8 mouse cellular contexts compared by ENCODE assay signal in genomic region chr19:27216767-27217403, GRCm38 (mm10). TPM values are rescaled to one million over a fixed set of nuclear protein-coding genes. Genes with fewer than 3 reads are reported as not detected.
A peak's percentile ranks its signal among the peaks of the same experiment; 100 is the strongest.
DNase-seq lines count a peak whose midpoint lies in the region; ATAC-seq lines count a peak whose summit lies in the region.

No protein-coding gene starts in this region.

- H3K27ac ChIP-seq in hindbrain, embryonic 13.5 days, result peak overlapping the region; percentile 96

- no peaks in the 10 kb centered on the region for H3K36me3 ChIP-seq in hindbrain, embryonic 13.5 days

- peak overlapping the region; percentile 93 for H3K9ac ChIP-seq in hindbrain, embryonic 13.5 days

- peak; percentile 70 to 88 for DNase-seq in adrenal gland, adult (ENCODE audit: inconsistent age in 2 of 2, low spot score in 1 of 2)
- peak; percentile 72 to 79 for DNase-seq in cerebellum, postnatal 36 days
- peak; percentile 66 to 76 for DNase-seq in frontal cortex, postnatal 36 days (ENCODE audit: low spot score in 2 of 2)
- peak; percentile 50 for DNase-seq in left cerebral cortex, adult 11 months (ENCODE audit: low spot score)
- DNase-seq in lung, postnatal 10 days, result peak; percentile 63
- DNase-seq in right cerebral cortex, adult 18-20 months, result peak; percentile 77
- no peak for DNase-seq in spleen, adult 18-20 months

- peaks cover 9% of the 10 kb centered on the region; the same call in 1 of the 2 replicates for H3K27me3 ChIP-seq in hindbrain, embryonic 13.5 days

- WGBS in hindbrain, embryonic 13.5 days, result under 1% methylated on average over 44 of the region's 62 CpGs

- peak overlapping the region; percentile 97 for H3K4me2 ChIP-seq in hindbrain, embryonic 13.5 days

- peaks cover 31% of the 10 kb centered on the region for H3K4me1 ChIP-seq in hindbrain, embryonic 13.5 days (replicated peaks)

- peak; percentile 84 for ATAC-seq in hindbrain, embryonic 13.5 days (ENCODE audit: low FRiP score)

- no peaks in the 10 kb centered on the region for H3K9me3 ChIP-seq in hindbrain, embryonic 13.5 days

- H3K4me3 ChIP-seq in hindbrain, embryonic 13.5 days, result peak overlapping the region; percentile 83

RNA-seq across cellular contexts. Expression of gene Vldlr, which starts 0.6 kb away (rescaled TPM):
- polyA plus RNA-seq in hindbrain, embryonic 13.5 days (2015; fragmentation: Nextera tagmentation; extraction: Ambion mirVana), result 20.2 and 23.7 TPM in 2 replicates

Comparison
In these comparisons a context has a peak if more than half of its experiments do, and no peak if none do; other contexts are left out.
1. DNase-seq: peak in adrenal gland, adult (2 of 2), cerebellum, postnatal 36 days (2 of 2), frontal cortex, postnatal 36 days (2 of 2), left cerebral cortex, adult 11 months (single experiment), lung, postnatal 10 days (single experiment) and right cerebral cortex, adult 18-20 months (single experiment); none in spleen, adult 18-20 months (0 of 2).